Mouse (Mus musculus) adrenal gland, postnatal 4 days (tissue): Measurements from ENCODE around the gene Slco4c1. TPM values are rescaled to one million over a fixed set of nuclear protein-coding genes. Genes with fewer than 3 reads are reported as not detected.

Source experiments
- DNase-seq, 2 experiments: peaks; one replicate each; pipeline ENCODE4 v3.0.0; 2021 to 2022; ENCODE audit warnings: low spot score in 2 of 2, mixed read lengths in 2 of 2
- long read RNA-seq, 2 experiments: library from polyadenylated mRNA; stranded (forward); transcript quantifications; one replicate each; pipeline ENCODE4 v2.0.0; 2021
- total RNA-seq, 2 experiments: library from RNA; stranded (reverse); gene quantifications; 2 replicates each; pipeline ENCODE4 v1.2.3; 2021

Slco4c1 gene
- total RNA-seq: under 1 TPM; 0.34 to 0.39 TPM
- long read RNA-seq, experiment 1: 0 reads
- long read RNA-seq, experiment 2: 0 reads

DNA sequence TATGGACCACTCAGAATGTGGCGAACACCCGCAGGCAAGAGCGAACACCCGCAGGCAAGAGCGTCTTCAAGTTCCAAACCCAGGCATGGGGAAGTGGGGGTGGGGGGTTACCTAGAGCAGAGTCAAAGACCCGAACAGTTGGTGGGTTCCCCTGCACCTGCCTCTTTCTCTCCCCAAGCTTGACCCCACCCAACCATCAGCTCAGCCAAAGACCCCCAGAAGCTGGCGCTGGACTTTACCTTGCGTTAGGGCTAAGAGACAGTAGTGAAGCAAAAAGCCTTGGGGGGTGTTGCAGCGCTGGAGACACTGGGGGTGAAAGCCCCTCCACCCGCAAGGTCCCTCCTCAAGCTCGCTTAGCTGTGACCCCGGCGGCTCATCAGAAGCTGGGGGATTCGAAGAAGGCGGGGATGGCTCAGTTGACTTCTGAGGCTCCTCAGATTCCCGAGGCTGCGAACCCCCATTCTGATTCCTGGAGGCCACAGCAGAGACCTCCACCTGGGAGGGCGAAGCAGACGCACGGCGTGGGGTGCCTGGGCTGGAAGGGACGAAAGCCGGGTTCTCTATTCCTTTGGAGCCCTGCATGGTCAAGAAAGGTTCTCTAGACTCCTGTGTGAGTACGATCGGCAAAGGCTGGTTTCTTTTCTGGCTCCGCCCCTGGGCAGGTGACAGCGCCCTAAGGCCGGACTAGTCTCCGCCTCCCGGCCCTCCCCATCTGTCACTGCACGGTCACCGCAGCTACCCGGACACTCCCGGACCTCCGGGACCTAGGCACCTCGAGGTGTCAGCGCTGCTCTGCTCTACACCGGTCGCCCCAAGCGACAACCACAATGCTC, at the start of gene Slco4c1:
TSS of gene Slco4c1 (minus strand) at position 644 of the 833 bp plus-strand sequence.
- DNase-seq: no peak

DNA sequence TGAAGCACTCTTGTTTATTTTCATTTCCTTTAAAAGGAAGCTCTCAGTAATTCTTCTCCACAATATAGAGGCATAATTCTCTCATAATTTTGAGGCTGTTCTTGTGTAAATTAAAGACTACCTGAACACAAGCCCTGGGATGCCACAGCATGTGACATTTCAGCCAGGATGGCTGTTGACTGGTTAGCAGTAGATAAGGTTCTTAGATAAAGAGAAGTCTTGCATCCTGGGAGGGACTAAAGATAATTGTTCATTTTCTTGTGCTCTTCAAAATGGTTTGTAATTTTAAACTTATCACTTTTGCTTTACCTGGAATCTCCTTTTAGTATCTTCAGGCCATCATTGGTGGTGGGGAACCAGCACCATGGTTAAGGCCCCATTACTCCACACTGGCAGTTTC, 45.4 kb upstream of the Slco4c1 start:
- DNase-seq: no peak

DNA sequence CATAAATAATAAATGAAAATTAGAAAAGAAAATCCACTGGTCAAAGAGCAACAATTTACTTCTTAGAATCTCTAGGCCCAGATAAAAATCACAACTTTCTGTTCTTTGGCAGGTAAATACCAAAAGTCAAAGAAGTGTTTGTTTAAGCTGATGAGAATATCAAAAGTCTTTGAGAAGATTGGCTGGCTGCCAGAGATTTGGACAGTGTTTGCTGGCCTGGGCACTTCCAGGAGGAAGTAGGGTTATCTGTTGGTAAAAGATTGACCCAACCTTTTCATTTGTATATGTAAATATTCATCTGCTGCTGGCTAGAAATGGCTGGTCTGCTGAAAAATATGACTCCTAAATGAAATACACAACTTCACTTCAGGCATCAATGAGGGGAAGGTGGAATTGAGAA, 11.8 kb upstream of the Slco4c1 start:
- DNase-seq: no peak

DNA sequence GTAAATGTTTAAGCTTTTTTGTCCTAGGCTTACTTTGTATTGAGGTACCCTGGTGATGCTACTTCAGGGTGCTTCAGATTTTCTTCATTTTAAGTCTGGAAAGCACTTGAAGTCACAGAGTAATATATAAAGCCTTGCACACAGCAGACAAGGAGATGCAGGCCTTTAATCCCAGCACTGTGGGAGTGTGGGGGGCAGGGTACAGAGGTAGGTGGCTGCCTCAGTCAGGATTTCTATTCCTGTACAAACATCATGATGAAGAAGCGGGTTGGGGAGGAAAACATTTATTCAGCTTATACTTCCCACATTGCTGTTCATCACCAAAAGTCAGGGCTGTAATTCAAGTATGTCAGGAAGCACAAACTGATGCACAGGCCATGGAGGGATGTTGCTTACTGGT, 6.6 kb upstream of the Slco4c1 start:
- DNase-seq: no peak

DNA sequence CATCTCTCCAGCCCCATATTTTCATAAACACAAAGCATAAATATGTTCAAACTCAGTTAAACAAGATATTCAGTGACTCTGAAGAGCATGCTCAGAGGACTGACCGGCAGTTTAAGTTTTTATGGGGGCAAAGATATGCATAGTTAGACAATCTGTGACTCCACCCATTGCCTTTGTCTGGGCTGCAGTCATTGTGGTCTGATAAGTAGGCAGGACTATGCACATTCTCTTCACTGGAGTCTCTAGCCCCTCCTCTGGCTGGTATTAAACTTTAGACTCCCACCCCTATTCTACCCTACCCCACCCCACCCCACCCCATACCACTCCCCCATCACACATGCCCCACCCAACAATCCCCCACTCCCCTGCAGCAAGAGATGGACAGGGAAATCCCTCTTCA, 4.1 kb upstream of the Slco4c1 start:
- no peak for DNase-seq

DNA sequence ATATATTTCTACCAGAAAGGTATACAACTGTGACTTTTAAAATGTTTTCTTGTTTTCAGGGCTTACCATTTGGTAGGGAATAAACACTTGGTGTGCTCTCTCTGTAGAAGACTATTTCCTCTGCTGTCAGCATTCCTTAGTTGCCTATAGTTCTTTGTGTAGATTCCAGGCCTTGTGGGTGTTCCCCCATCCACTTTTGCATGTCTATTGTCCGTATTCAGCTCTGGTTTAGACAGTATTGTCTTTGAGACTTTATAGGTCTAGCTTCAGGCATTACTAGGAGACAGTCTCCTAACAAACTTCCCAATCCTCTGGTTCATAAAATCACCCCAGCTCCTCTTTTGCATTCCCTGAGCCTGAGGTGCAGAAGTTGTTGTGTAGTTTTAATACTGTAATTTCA, 2.7 kb upstream of the Slco4c1 start:
- no peak for DNase-seq

DNA sequence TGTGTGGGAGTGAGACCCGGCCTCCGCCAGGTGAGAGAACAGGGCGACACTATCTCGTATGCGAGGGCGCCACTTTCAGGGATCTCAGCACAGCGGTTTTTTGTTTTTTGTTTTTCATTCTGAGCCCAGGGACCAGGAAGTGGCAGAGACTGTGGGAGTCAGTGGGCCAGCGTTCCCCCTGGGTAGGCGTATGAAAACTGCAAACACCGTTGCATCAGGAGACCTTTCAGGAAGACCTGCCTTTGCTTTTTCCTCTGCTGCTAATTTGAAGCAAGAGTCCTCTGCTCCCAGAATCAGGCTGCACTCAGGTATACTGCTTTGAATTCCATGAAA, 356 bp upstream of the Slco4c1 start:
- no peak for DNase-seq

DNA sequence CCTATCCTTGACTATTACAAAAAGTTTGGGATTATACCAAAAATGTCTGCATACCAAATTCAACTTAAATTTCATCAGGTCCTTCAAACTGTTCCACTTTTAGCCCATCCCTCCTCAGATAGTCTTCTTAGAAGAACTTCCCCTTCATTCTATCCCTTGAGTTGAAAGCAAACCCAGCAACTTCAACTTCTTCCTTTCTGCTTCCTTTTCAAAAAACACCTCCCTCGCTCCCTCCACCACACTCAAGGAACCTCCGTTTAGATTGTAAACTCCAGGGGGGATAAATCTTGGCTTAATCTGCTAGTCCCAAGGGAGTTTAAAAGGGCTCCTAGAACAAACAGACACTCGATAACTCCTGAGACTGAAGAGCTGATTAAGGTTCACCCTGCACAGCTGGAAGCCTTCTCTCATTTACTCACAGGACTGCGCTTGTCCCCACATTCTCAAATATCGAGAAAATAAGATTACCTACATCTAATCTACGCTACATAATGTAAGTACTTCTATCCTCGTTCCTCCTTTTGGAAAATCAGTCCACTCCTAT, 1.1 kb downstream of the Slco4c1 start:
- no peak for DNase-seq

DNA sequence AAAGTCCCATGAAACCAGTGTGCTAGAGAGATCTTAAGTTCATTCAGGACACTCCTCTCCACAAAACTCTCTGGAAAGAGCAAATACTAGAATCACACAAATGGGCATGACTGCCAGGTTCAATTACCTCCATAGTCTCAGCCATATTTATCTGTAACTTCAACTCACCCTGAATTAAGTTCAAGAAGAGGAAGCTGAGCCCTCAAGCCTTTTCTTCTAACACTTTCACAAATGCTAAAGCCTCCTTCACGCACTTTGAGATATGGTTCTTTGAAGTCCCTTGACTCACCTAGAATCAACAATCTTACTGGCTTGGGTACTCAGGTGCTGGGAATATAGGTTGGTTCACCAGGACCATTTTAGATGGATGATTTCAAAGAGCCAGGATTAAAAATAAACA, 3.2 kb downstream of the Slco4c1 start:
- no peak for DNase-seq

DNA sequence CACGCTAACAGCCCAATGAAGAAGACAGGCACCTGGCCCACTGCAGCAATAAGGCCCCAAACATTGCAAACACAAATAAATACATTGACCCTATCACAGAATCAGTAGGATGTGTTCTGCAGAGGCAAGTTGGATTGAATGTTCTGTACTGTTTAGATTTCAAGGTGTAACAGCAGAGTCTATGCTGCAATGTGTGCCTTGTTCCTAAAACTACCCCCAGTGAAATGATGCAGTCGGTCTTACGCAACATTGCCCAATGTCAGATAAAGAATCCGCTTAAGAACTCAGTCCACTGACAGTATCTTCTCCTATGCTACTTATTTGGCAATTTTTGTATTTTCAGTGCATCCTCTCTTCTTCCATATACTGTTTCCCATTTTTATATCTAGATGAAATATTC, 6.0 kb downstream of the Slco4c1 start:
- no peak for DNase-seq

DNA sequence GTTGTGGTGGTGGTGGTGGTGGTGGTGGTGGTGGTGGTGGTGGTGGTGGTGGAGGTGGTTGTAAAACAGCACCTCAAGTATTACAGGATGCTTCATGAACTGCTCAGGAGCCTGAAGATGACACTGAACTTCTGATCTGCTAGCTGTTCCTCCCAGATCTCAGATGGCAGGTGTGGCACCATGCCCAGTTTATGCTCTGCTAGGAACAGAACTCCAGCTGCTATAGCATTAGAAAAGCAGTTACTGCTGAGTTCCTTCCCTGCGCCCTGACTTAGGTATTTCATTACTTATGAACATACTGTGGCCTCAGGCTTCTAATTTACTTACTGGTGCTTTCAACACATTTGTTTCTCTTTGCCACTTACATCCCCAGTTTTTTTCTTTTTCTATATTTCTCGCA, 7.9 kb downstream of the Slco4c1 start:
- DNase-seq: no peak

DNA sequence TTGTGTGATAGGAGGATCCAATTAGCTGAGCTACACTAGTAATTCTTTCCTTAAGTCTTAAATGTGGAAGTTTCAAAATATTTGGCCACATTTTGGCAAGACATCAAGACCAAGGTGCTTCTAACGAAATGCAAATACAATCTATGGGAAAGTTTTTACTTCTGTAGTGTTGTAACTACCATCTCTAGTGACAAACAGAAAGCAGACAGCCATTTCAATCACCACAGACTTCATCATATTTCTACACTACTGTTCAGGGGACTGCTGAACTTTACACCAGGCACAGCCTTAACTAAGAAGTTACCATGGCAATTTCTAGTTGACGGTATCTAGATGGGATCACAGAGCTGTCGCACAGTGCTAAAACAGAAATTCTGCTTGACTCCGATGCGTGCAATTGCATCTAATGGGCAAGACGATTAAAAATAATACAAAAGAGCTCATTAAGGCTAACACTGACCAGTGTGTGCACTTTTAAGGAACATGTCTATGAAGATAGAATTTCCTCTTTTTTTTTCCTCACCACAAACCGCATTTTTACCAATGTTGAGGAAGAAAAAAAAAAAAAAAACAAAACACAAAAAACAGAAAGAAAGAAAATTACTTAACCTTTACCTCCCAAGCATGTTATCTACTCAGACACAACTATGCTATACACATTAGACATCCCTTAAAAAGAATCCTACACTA, 11.8 kb downstream of the Slco4c1 start:
- DNase-seq: no peak

DNA sequence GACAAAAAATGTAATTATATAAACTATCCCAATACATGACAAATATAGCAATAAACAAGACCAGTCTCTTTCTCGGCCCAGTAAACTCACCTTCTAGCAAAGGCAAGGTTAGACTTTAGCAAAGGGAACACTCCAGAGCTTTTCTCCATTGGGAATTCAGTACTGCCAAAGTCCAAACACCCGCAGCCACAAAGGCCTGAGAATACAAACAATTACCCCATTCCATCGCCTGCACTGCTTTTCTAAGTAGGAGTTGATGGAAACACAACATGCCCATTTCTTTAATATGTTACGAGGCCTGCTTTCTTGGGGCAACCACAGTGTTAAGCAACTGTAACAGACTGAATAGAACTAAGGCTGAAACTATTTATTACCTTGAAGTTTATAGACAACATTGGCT, 18.4 kb downstream of the Slco4c1 start:
- DNase-seq: no peak

DNA sequence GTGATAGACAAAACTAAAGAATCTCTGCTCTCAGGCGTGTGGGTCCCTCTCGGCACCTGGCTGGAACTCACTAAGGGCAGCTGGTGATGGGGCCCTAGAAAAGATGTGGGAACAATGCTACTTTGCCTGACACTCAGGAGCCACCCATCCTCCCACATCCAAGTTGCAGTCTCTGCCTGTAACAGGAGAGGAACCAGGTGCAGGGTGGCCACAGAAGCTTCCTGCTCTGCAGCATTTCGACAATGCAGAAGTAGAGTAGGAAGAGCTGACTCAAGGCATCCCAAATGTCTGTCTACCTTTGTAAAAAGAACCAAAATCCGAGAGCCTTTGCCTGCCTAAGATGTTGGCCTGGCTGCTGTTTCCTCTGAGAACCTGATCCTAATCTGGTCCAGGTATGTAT, 22.9 kb downstream of the Slco4c1 start:
- no peak for DNase-seq

DNA sequence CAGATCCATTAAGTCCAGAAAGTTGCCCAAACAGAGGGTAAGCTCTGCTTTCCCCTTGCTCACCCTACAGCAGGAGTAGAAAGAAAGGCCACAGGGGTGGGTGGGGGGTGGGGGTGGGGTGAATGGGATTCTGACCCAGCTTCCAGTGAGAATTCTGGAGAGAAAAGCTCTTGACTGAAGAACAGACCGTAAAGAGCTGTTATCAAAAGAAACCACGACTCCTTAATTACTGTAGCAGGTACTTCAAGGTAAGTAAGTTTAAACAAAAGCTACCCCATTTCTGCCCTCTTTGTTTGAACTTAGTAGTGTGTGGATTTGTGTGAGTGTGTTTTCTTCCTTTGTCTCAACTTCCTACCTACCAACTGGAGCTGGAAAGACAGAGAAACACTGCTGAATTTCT, 23.4 kb downstream of the Slco4c1 start:
- DNase-seq: no peak

DNA sequence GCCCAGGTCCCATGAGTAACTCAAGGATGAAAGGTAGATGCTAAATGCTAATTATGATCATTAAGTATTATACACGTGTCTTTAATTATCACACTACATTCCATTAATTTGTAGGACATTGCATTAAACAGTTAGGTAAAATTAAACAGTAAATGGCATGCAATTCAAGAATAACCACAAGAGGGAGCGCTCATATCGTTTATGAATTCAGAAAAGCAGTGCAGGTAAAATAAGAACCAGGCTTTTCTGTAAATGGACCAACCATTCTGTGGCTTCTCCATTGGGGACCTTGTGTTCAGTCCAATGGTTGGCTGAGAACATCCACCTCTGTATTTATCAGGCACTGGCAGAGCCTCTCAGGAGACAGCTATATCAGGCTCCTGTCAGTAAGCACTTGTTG, 25.2 kb downstream of the Slco4c1 start:
- no peak for DNase-seq

DNA sequence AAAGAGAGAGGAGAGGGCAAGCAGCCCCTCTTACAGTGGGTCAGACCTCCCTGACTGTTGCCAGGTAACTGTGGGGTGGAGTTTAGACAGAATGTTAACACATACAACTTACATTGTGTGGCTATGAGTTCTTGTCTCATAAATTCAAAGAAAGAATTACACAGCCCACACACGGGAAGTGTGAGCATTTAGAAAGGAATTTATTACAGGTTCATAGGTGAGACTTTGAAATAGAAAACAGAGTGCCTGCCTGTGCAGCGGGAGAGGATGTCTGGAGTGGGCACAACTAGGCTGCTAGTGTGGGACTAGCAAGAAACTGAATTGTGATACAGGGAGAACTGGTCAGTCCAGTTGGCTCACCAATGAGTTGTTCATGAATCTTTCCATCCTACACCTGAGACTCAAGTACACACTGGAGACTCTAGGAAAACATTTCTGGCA, 66.7 kb downstream of the Slco4c1 start:
- no peak for DNase-seq

DNA sequence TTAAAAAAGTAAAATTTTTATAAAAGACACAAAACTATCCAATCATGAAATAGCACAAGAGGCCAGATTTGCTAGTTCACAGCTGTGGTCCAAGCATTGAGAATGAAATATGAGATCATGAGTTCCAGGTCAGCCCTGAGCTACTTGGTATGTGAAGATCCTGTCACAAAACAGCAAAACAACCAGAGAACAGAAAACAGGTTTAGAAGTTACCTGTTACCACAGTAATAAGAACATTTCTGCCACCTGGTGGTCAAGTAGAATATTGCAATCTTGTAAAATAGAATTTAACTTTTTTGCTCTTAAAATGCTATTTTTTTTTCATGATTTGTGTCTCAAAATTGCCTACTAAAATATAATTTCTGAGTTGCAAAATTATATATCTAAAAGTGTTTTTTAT, 70.4 kb downstream of the Slco4c1 start:
- no peak for DNase-seq

DNA sequence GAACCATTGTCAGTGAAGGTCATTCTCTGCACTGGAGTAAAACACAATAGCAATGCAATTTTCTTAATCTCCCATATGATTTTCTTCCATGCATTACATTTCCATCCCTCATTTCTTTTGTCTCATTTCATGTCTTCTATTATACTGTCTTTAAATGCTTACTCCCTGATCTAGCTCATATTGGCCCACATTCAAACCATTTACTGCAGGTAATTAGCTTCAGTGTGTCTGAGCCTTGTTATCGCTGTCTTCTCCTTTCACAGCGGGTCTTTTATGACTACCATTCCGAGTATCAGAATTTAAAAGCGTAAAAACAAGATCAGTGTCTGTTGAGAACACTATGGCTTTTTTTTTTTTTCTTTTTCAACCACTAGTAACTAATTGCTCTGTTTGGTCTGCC, 77.3 kb downstream of the Slco4c1 start:
- DNase-seq: no peak

DNA sequence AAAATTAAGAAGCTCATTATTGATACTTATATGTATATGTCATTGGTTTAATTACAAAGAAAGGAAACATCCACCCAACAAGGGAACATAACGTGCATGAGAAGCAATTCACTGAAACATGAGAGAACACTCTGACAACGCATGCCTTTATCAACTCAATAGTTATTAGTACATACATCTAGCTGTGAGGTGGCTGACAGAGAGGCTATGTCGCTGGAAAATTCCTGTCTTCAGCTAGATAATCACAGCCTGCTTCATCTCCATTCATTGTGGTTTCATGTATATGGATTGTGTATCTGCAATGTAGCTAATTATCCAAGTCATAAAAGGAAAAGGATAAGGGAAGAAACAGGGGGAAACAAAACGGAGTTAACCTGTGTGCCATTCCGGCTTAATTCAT, 77.7 kb downstream of the Slco4c1 start:
- no peak for DNase-seq

DNA sequence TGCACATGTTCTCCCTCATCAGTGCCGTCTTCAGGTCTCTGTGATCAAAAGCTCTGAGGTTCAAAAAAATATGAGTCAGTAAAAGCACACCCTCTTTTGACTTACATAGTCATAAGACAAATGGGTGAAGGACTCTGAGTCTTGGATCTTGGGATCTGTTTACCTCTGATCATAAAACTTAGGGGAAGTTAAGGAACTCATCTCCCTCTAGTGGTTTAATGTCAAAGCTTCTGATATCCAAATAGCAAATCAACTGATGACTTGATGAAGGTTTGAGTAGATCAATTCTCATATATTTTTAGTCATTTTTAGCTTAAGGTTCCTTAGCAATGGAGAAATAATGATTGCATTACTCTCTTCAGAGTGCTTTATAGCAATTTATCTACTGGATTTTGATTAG, 82.7 kb downstream of the Slco4c1 start:
- no peak for DNase-seq

DNA sequence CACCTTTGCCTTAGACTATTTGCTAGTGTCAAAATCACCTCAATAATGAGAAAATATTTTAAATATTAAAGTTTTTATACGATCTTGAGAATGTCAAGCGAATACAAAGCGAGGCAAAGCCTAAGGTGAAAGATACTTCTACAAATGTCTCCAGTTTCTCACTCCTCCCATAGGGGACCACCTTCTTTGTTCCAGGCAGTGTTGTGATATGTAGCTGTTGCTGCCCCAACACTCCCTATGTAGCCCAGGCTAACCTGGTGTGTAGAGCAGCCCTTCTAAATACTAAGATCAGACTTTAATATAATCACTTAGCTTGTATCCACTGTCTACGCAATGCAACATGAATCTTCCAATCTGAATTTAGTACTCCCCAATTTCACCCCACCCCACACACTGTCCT, 97.8 kb downstream of the Slco4c1 start:
- DNase-seq: no peak

DNA sequence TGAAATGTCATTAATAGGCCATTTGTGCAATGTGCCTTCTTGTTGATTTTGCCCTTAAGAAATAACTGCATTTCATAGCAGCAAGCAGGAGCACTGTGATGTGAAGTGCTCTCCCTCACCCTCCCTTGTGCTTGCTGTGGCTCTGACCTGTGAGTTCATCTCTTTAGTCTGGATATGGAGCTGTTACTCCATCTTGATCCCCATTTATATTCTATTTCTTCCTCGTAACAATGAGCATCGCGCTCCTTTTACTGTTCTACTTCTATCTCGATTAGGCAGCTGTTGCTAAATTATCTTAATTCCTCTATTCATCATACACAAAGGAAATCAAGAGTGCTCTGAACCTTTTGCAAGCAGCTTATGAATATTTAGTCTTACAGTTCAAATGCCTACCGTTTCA, 98.3 kb downstream of the Slco4c1 start:
- DNase-seq: no peak
